Mouse (Mus musculus) heart, adult 2 months (tissue): ENCODE results near the gene Bloc1s3. TPM values are rescaled to one million over a fixed set of nuclear protein-coding genes. Genes with fewer than 3 reads are reported as not detected.

Experiments used
- DNase-seq, 2 experiments: peaks; one replicate each; pipeline ENCODE4 v3.0.0; 2021
- H3K27ac ChIP-seq: fragments of 200-600 bp; 2 replicates; pipeline ENCODE4 v1.8.1; 2022
- H3K27me3 ChIP-seq: fragments of 200-500 bp; 2 replicates; pipeline ENCODE4 v1.6.1; 2012; ENCODE audit warnings: mild to moderate bottlenecking, low read length, inconsistent platforms, mixed read lengths; ENCODE audit not compliant: control insufficient read depth, insufficient read depth
- H3K36me3 ChIP-seq: fragments of 200-500 bp; 2 replicates; pipeline ENCODE4 v1.6.1; 2012; ENCODE audit warnings: low read length, inconsistent platforms; ENCODE audit not compliant: control insufficient read depth, insufficient read depth
- H3K4me1 ChIP-seq: fragments of 200-500 bp; 2 replicates; pipeline ENCODE4 v1.6.1; 2011; ENCODE audit warnings: low read length; ENCODE audit not compliant: control insufficient read depth, insufficient read depth
- H3K4me3 ChIP-seq: fragments of 200-600 bp; 2 replicates; pipeline ENCODE4 v1.8.1; 2022
- H3K79me2 ChIP-seq: fragments of 200-500 bp; replicated peaks from 2 replicates; pipeline ENCODE4 v1.6.1; 2012; ENCODE audit warnings: mild to moderate bottlenecking, inconsistent platforms, low read length, moderate library complexity, mixed read lengths; ENCODE audit not compliant: control insufficient read depth, insufficient read depth
- H3K9ac ChIP-seq: fragments of 200-500 bp; 2 replicates; pipeline ENCODE4 v1.6.1; 2012; ENCODE audit warnings: low read depth, mild to moderate bottlenecking, control low read depth, inconsistent platforms, low read length, mixed read lengths
- CTCF ChIP-seq: fragments of 200-600 bp; IDR thresholded peaks from 2 replicates; pipeline ENCODE4 v1.8.1; 2022; ENCODE audit warnings: antibody characterized with exemption, mild to moderate bottlenecking, moderate library complexity
- EP300 ChIP-seq: fragments of 200-500 bp; IDR thresholded peaks from 2 replicates; pipeline ENCODE4 v1.6.1; 2011; ENCODE audit warnings: low read depth, low read length, control low read depth; ENCODE audit not compliant: insufficient read depth
- POLR2A ChIP-seq: fragments of 200-500 bp; IDR thresholded peaks from 2 replicates; pipeline ENCODE4 v1.6.1; 2011; ENCODE audit warnings: mild to moderate bottlenecking, low read depth, low read length, control low read depth; ENCODE audit not compliant: insufficient read depth
- WGBS: fragments of 180-500 bp; shearing (Covaris S2); methylation state at CpG from one replicate; pipeline ENCODE4 v1.1.7; 2018; 5-methylcytosine and 5-hydroxymethylcytosine counted together
- intact Hi-C: fragments of 180-260 bp; cut with DNase I; formaldehyde crosslinking; loops from one replicate; pipeline ENCODE4 v1.15.1; 2025
- polyA plus RNA-seq: library from polyadenylated mRNA; depleted of rRNA; stranded (reverse); fragments of >200 nt; gene quantifications from 2 replicates; pipeline ENCODE4 v1.2.3, GENCODE M21; 2012; rRNA removed
- total RNA-seq, 2 experiments: library from RNA; stranded (reverse); gene quantifications; 2 replicates each; pipeline ENCODE4 v1.2.3; 2021

Bloc1s3 gene
- total and polyA plus RNA-seq, 3 experiments = 2.2 to 3.9 (median 2.5) TPM

- Histone ChIP-seq H3K36me3 (no peaks in the 10 kb centered on the region; the same call in 1 of the 2 replicates), H3K27ac (peak overlapping the region; percentile 84), H3K4me3 (peak overlapping the region; percentile 67), H3K9ac (peak overlapping the region; percentile 90), H3K27me3 (no peaks in the 10 kb centered on the region), H3K4me1 (peaks cover 2% of the 10 kb centered on the region; the same call in 1 of the 2 replicates), H3K79me2 (peaks cover 9% of the 10 kb centered on the region)
- TF ChIP-seq POLR2A (no peak), CTCF (no peak), EP300 (no peak)
- intact Hi-C loops = loop anchor here (2.0 to 5.0 kb wide), 3 partner anchors 51 to 170 kb away; partner anchors contain the start of genes Bloc1s3, Ppp1r37, Relb and Trappc6a
- DNase-seq = peak in 1 of 2 experiments; percentile 54
- WGBS = 5% methylated on average over 14 of the region's 14 CpGs
Observed at GRCm38 (mm10) chr7:19457414-19458071, 50.6 kb downstream of the Bloc1s3 start.

GRCm38 (mm10) chr7:19456628-19457027, 51.5 kb downstream of the Bloc1s3 start:
- intact Hi-C loops = loop anchor here (5.0 kb wide), 2 partner anchors 106 to 171 kb away; partner anchors contain the start of genes Ppp1r37 and Relb
- H3K9ac ChIP-seq = no peak overlapping the region
- no peak overlapping the region for H3K4me3 ChIP-seq
- 90% methylated on average over 7 of the region's 7 CpGs for WGBS
- no peak overlapping the region for H3K27ac ChIP-seq
- H3K4me1 ChIP-seq = peaks cover 2% of the 10 kb centered on the region; the same call in 1 of the 2 replicates
- no peak for DNase-seq
- H3K27me3 ChIP-seq = no peaks in the 10 kb centered on the region
- H3K79me2 ChIP-seq = peaks cover 9% of the 10 kb centered on the region
- no peak for TF ChIP-seq CTCF
- no peak for TF ChIP-seq EP300
- no peak for TF ChIP-seq POLR2A
- no peaks in the 10 kb centered on the region; the same call in 1 of the 2 replicates for H3K36me3 ChIP-seq

DNA sequence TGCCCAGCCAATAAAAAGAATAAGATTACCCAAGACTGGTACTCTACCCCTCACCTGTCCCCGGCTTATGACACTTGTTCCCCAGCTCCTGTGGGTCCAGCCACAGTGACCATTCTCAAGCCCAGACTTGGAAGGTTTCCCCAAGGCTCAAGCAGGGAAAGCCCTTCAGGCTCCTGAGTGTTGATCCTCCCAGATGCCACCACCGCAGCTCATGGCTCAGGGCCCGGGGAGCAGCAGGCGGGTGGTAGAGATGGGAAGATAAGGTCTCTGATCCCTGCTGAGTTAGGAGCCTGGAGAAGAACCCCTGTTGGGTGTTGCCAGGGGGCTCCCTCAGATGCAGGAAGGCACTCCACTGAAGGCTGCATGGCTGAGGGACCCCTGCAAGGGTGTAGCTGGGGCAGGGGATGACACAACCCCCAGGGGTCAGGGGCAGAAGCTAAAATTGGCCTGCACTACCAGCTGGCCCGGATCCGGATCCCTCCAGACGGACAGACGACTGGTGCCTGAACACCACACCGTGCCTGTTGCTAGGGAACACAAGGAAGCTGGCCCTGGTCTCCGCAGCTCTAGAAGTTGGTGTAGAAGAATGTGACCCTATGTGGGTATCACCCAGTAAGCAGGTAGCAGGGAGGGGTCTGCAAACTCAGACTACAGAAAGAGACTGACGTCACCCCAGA, 52.2 kb downstream of the Bloc1s3 start:
- DNase-seq = no peak
- intact Hi-C loops = loop anchor here (5.0 kb wide), 2 partner anchors 106 to 171 kb away; partner anchors contain the start of genes Ppp1r37 and Relb
- 36% methylated on average over 11 of the region's 11 CpGs for WGBS
- TF ChIP-seq POLR2A = no peak
- TF ChIP-seq EP300 = no peak
- TF ChIP-seq CTCF = no peak
- Histone ChIP-seq H3K4me1 (peaks cover 2% of the 10 kb centered on the region; the same call in 1 of the 2 replicates), H3K27ac (no peak overlapping the region), H3K27me3 (no peaks in the 10 kb centered on the region), H3K36me3 (no peaks in the 10 kb centered on the region; the same call in 1 of the 2 replicates), H3K9ac (no peak overlapping the region), H3K4me3 (no peak overlapping the region), H3K79me2 (peaks cover 9% of the 10 kb centered on the region)

GRCm38 (mm10) chr7:19455186-19455585, 53.0 kb downstream of the Bloc1s3 start:
- no peak for TF ChIP-seq CTCF
- H3K4me3 ChIP-seq = no peak overlapping the region
- peaks cover 2% of the 10 kb centered on the region; the same call in 1 of the 2 replicates for H3K4me1 ChIP-seq
- 89% methylated on average over 4 of the region's 4 CpGs for WGBS
- DNase-seq = no peak
- H3K9ac ChIP-seq = no peak overlapping the region
- intact Hi-C loops = loop anchor here (5.0 kb wide), 2 partner anchors 107 to 172 kb away; partner anchors contain the start of genes Ppp1r37 and Relb
- H3K79me2 ChIP-seq = peaks cover 9% of the 10 kb centered on the region
- H3K27me3 ChIP-seq = no peaks in the 10 kb centered on the region
- H3K27ac ChIP-seq = no peak overlapping the region
- no peaks in the 10 kb centered on the region; the same call in 1 of the 2 replicates for H3K36me3 ChIP-seq

Other genes starting within 250 kb of the Bloc1s3 start
- 10 to 100 TPM; 25.1 to 30.8 TPM for gene Vasp, start 236.6 kb downstream of the Bloc1s3 start, total RNA-seq
- gene Vasp, start 236.6 kb downstream of the Bloc1s3 start, polyA plus RNA-seq = 43.3 and 51.5 TPM in 2 replicates
- under 1 TPM in 1 of 2 experiments, not detected in 1; 0.21 TPM for gene Ppm1n, start 228.3 kb downstream of the Bloc1s3 start, total RNA-seq
- gene Ppm1n, start 228.3 kb downstream of the Bloc1s3 start, polyA plus RNA-seq = 0.09 and 0.33 TPM in 2 replicates
- 100 to 1,000 TPM; 114 to 136 TPM for gene Rtn2, start 225.7 kb downstream of the Bloc1s3 start, total RNA-seq
- 273 and 340 TPM in 2 replicates for gene Rtn2, start 225.7 kb downstream of the Bloc1s3 start, polyA plus RNA-seq
- 1 to 10 TPM in 1 of 2 experiments, under 1 TPM in 1; 0.89 to 1.1 TPM for gene Fosb, start 198.3 kb downstream of the Bloc1s3 start, total RNA-seq
- gene Fosb, start 198.3 kb downstream of the Bloc1s3 start, polyA plus RNA-seq = 0.94 and 1.1 TPM in 2 replicates
- 10 to 100 TPM; 46.8 to 48.6 TPM for gene Ercc1, start 163.6 kb downstream of the Bloc1s3 start, total RNA-seq
- gene Ercc1, start 163.6 kb downstream of the Bloc1s3 start, polyA plus RNA-seq = 47.1 and 49.1 TPM in 2 replicates
- gene Cd3eap, start 148.9 kb downstream of the Bloc1s3 start, total RNA-seq = 1 to 10 TPM; 9.3 to 9.7 TPM
- gene Cd3eap, start 148.9 kb downstream of the Bloc1s3 start, polyA plus RNA-seq = 4.4 and 4.7 TPM in 2 replicates
- 10 to 100 TPM; 43.9 to 45.1 TPM for gene Ppp1r13l, start 148.6 kb downstream of the Bloc1s3 start, total RNA-seq
- gene Ppp1r13l, start 148.6 kb downstream of the Bloc1s3 start, polyA plus RNA-seq = 23.5 and 30.1 TPM in 2 replicates
- gene Ercc2, start 126.4 kb downstream of the Bloc1s3 start, total RNA-seq = 10 to 100 TPM; 10.9 to 11.6 TPM
- 22.6 and 24.8 TPM in 2 replicates for gene Ercc2, start 126.4 kb downstream of the Bloc1s3 start, polyA plus RNA-seq
- under 1 TPM; 0.21 to 0.25 TPM for gene Klc3, start 104.3 kb downstream of the Bloc1s3 start, total RNA-seq
- gene Klc3, start 104.3 kb downstream of the Bloc1s3 start, polyA plus RNA-seq = 0.29 and 0.59 TPM in 2 replicates
- 1,000 to 10,000 TPM; 3,482 to 3,985 TPM for gene Ckm, start 103.6 kb downstream of the Bloc1s3 start, total RNA-seq
- 7,008 and 7,255 TPM in 2 replicates for gene Ckm, start 103.6 kb downstream of the Bloc1s3 start, polyA plus RNA-seq
- gene Mark4, start 49.5 kb downstream of the Bloc1s3 start, total RNA-seq = 10 to 100 TPM; 22.4 to 27.2 TPM
- gene Mark4, start 49.5 kb downstream of the Bloc1s3 start, polyA plus RNA-seq = 11.1 and 11.8 TPM in 2 replicates
- 1 to 10 TPM in 1 of 2 experiments, under 1 TPM in 1; 0.80 to 1.2 TPM for gene Exoc3l2, start 45.0 kb downstream of the Bloc1s3 start, total RNA-seq
- 1.5 and 1.7 TPM in 2 replicates for gene Exoc3l2, start 45.0 kb downstream of the Bloc1s3 start, polyA plus RNA-seq
- gene Trappc6a, start within 50 bp of the Bloc1s3 start, total RNA-seq = 10 to 100 TPM; 32.2 to 33.5 TPM
- 32.9 and 45.0 TPM in 2 replicates for gene Trappc6a, start within 50 bp of the Bloc1s3 start, polyA plus RNA-seq
- gene Nkpd1, start 9.5 kb upstream of the Bloc1s3 start, total RNA-seq = not detected
- gene Nkpd1, start 9.5 kb upstream of the Bloc1s3 start, polyA plus RNA-seq = 0.06 TPM in 1 of 2 replicates, not detected in the other
- 10 to 100 TPM; 58.0 to 69.5 TPM for gene Ppp1r37, start 54.7 kb upstream of the Bloc1s3 start, total RNA-seq
- 56.0 and 66.4 TPM in 2 replicates for gene Ppp1r37, start 54.7 kb upstream of the Bloc1s3 start, polyA plus RNA-seq
- gene Zfp296, start 68.9 kb upstream of the Bloc1s3 start, total RNA-seq = under 1 TPM; 0.42 to 0.43 TPM
- 0.82 and 1.0 TPM in 2 replicates for gene Zfp296, start 68.9 kb upstream of the Bloc1s3 start, polyA plus RNA-seq
- gene Gemin7, start 69.2 kb upstream of the Bloc1s3 start, total RNA-seq = 10 to 100 TPM; 48.5 to 48.6 TPM
- 75.2 and 87.3 TPM in 2 replicates for gene Gemin7, start 69.2 kb upstream of the Bloc1s3 start, polyA plus RNA-seq
- 10 to 100 TPM; 13.9 to 14.0 TPM for gene Clasrp, start 96.1 kb upstream of the Bloc1s3 start, total RNA-seq
- 26.1 and 32.0 TPM in 2 replicates for gene Clasrp, start 96.1 kb upstream of the Bloc1s3 start, polyA plus RNA-seq
- 1 to 10 TPM; 7.1 to 7.6 TPM for gene Relb, start 121.1 kb upstream of the Bloc1s3 start, total RNA-seq
- 9.5 and 12.1 TPM in 2 replicates for gene Relb, start 121.1 kb upstream of the Bloc1s3 start, polyA plus RNA-seq
- gene Clptm1, start 156.7 kb upstream of the Bloc1s3 start, total RNA-seq = 10 to 100 TPM; 61.7 to 74.9 TPM
- 70.1 and 123 TPM in 2 replicates for gene Clptm1, start 156.7 kb upstream of the Bloc1s3 start, polyA plus RNA-seq
- gene Apoc2, start 169.6 kb upstream of the Bloc1s3 start, total RNA-seq = under 1 TPM in 1 of 2 experiments, not detected in 1; 0.47 TPM
- gene Apoc2, start 169.6 kb upstream of the Bloc1s3 start, polyA plus RNA-seq = not detected in 2 replicates
- gene Gm44805, start 173.1 kb upstream of the Bloc1s3 start, total RNA-seq = not detected
- gene Gm44805, start 173.1 kb upstream of the Bloc1s3 start, polyA plus RNA-seq = not detected in 2 replicates
- gene Apoc4, start 173.1 kb upstream of the Bloc1s3 start, total RNA-seq = not detected
- 0.82 TPM in 1 of 2 replicates, not detected in the other for gene Apoc4, start 173.1 kb upstream of the Bloc1s3 start, polyA plus RNA-seq
- 1 to 10 TPM; 2.7 to 4.2 TPM for gene Apoc1, start 184.3 kb upstream of the Bloc1s3 start, total RNA-seq
- 3.1 and 7.2 TPM in 2 replicates for gene Apoc1, start 184.3 kb upstream of the Bloc1s3 start, polyA plus RNA-seq
- 100 to 1,000 TPM; 278 to 293 TPM for gene Apoe, start 190.8 kb upstream of the Bloc1s3 start, total RNA-seq
- 456 and 519 TPM in 2 replicates for gene Apoe, start 190.8 kb upstream of the Bloc1s3 start, polyA plus RNA-seq
- 10 to 100 TPM; 92.7 to 98.2 TPM for gene Tomm40, start 207.1 kb upstream of the Bloc1s3 start, total RNA-seq
- 81.9 and 91.2 TPM in 2 replicates for gene Tomm40, start 207.1 kb upstream of the Bloc1s3 start, polyA plus RNA-seq
- gene Nectin2, start 242.1 kb upstream of the Bloc1s3 start, total RNA-seq = 10 to 100 TPM; 30.2 to 41.4 TPM
- gene Nectin2, start 242.1 kb upstream of the Bloc1s3 start, polyA plus RNA-seq = 29.4 and 30.7 TPM in 2 replicates